Mouse (Mus musculus) olfactory bulb, adult 2 months (tissue): ENCODE measurements around the gene C1qtnf7.

ENCODE experiments used
- CTCF ChIP-seq: fragments of 200-500 bp; IDR thresholded peaks from 2 replicates; pipeline ENCODE4 v1.5.1; 2012; ENCODE audit warnings: low read depth, mild to moderate bottlenecking, low read length, moderate library complexity; ENCODE audit not compliant: insufficient read depth
- POLR2A ChIP-seq: fragments of 200-500 bp; IDR thresholded peaks from 2 replicates; pipeline ENCODE4 v1.6.1; 2012; ENCODE audit warnings: mild to moderate bottlenecking, low read depth, low read length, moderate library complexity; ENCODE audit not compliant: insufficient read depth

- TF ChIP-seq CTCF (no peak), POLR2A (no peak)
These were observed 7.5 kb downstream of the C1qtnf7 start for GRCm38 (mm10) chr5:43522866-43523265.
